Mouse (Mus musculus): ENCODE data around the gene Cfap57.

Cfap57 gene

GRCm38 (mm10) chr4:118620279-118620966 lies at the start of gene Cfap57, which contains the start of gene Ebna1bp2:
Cfap57 (minus strand) TSS chr4:118620777.
Ebna1bp2 (plus strand) TSS chr4:118620799.
- peak; percentile 93 for DNase-seq (ENCODE audit: extremely low spot score, low read depth, low spot score)

- DNase-seq (ENCODE audit: extremely low spot score, low read depth, low spot score) = no peak
Observed at GRCm38 (mm10) chr4:118658652-118659051, 38.1 kb upstream of the Cfap57 start, which contains the start of gene Olfr62. Olfr62 (plus strand) TSS chr4:118658952.

- DNase-seq (ENCODE audit: extremely low spot score, low read depth, low spot score) = peak; percentile 50
Observed at GRCm38 (mm10) chr4:118645234-118645633, 24.7 kb upstream of the Cfap57 start.

- no peak for DNase-seq (ENCODE audit: extremely low spot score, low read depth, low spot score)
Observed at GRCm38 (mm10) chr4:118642346-118643190, 22.0 kb upstream of the Cfap57 start.

- DNase-seq (ENCODE audit: extremely low spot score, low read depth, low spot score) = no peak
Observed at GRCm38 (mm10) chr4:118630261-118630660, 9.7 kb upstream of the Cfap57 start.

- DNase-seq (ENCODE audit: extremely low spot score, low read depth, low spot score) = no peak
Observed at GRCm38 (mm10) chr4:118621781-118622180, 1.2 kb upstream of the Cfap57 start.

- no peak for DNase-seq (ENCODE audit: extremely low spot score, low read depth, low spot score)
Observed at GRCm38 (mm10) chr4:118620967-118621320, 367 bp upstream of the Cfap57 start.

GRCm38 (mm10) chr4:118615412-118615811 lies 5.2 kb downstream of the Cfap57 start:
- no peak for DNase-seq (ENCODE audit: extremely low spot score, low read depth, low spot score)

- no peak for DNase-seq (ENCODE audit: extremely low spot score, low read depth, low spot score)
Observed at GRCm38 (mm10) chr4:118612619-118613018, 8.0 kb downstream of the Cfap57 start.

GRCm38 (mm10) chr4:118609836-118610235 lies 10.7 kb downstream of the Cfap57 start:
- DNase-seq (ENCODE audit: extremely low spot score, low read depth, low spot score) = no peak

GRCm38 (mm10) chr4:118604065-118604464 lies 16.5 kb downstream of the Cfap57 start:
- DNase-seq (ENCODE audit: extremely low spot score, low read depth, low spot score) = no peak

GRCm38 (mm10) chr4:118589733-118590130 lies 30.8 kb downstream of the Cfap57 start:
- DNase-seq (ENCODE audit: extremely low spot score, low read depth, low spot score) = no peak

GRCm38 (mm10) chr4:118589053-118589732 lies 31.4 kb downstream of the Cfap57 start:
- no peak for DNase-seq (ENCODE audit: extremely low spot score, low read depth, low spot score)

GRCm38 (mm10) chr4:118582629-118583028 lies 37.9 kb downstream of the Cfap57 start:
- DNase-seq (ENCODE audit: extremely low spot score, low read depth, low spot score) = no peak

GRCm38 (mm10) chr4:118581508-118581907 lies 39.1 kb downstream of the Cfap57 start:
- no peak for DNase-seq (ENCODE audit: extremely low spot score, low read depth, low spot score)

GRCm38 (mm10) chr4:118579313-118579712 lies 41.3 kb downstream of the Cfap57 start:
- no peak for DNase-seq (ENCODE audit: extremely low spot score, low read depth, low spot score)

GRCm38 (mm10) chr4:118576097-118576496 lies 44.5 kb downstream of the Cfap57 start:
- DNase-seq (ENCODE audit: extremely low spot score, low read depth, low spot score) = peak; percentile 68

GRCm38 (mm10) chr4:118571441-118571840 lies 49.1 kb downstream of the Cfap57 start:
- DNase-seq (ENCODE audit: extremely low spot score, low read depth, low spot score) = no peak

GRCm38 (mm10) chr4:118569320-118569719 lies 51.3 kb downstream of the Cfap57 start:
- no peak for DNase-seq (ENCODE audit: extremely low spot score, low read depth, low spot score)

- no peak for DNase-seq (ENCODE audit: extremely low spot score, low read depth, low spot score)
Observed at GRCm38 (mm10) chr4:118568709-118569108, 51.9 kb downstream of the Cfap57 start.

GRCm38 (mm10) chr4:118566161-118566676 lies 54.4 kb downstream of the Cfap57 start:
- DNase-seq (ENCODE audit: extremely low spot score, low read depth, low spot score) = peak; percentile 49

All from hindlimb bud, embryonic 11.5 days (tissue).